Mouse (Mus musculus) liver, embryonic 14.5 days (tissue): ENCODE results near the gene Gtf2a2.

ENCODE experiments used
- CTCF ChIP-seq: IDR thresholded peaks from 2 replicates; pipeline ENCODE4 v1.5.1; 2016; ENCODE audit warnings: antibody characterized with exemption, low read depth, control low read depth
- EP300 ChIP-seq: IDR thresholded peaks from 2 replicates; pipeline ENCODE4 v1.6.1; 2016; ENCODE audit warnings: antibody characterized with exemption, low read depth

DNA sequence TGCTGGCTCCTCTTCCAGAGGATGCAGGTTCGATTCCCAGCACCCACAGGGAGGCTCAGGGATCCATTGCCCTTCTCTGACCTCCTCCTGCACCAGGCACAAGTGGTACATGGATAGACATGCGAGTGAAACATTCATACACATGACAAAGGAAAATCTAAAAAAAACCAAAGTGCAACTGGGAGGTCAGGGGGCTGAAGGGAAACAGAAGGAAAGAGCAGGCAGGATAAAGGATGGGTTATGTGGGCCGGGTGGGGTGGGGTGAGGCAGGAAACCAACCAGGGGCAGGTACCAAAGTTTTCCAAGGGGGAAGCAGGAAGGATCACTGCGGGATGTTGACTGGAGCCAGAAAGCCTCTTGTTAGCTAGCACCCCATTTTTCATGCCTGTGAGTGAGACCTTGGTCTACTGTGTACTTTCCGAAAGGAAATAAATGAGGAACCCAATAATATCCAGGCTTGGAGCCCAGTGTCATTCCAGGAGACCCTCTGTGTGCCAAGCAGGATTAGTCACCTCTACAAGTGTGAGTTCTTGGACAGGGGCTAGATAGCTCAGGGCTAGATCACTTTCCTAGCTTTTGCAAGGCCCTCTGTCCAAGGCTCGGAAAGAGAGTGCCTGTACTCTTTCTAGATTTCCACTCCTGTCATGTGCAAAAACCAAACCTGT lies 36.5 kb downstream of the Gtf2a2 start:
- TF ChIP-seq EP300 (no peak), CTCF (no peak)
